Mouse (Mus musculus) thymus, postnatal 10 days (tissue): ENCODE results near the gene Abhd15.
A peak's percentile ranks its signal among the peaks of the same experiment; 100 is the strongest.

ENCODE experiments used
- DNase-seq, 2 experiments: peaks; one replicate each; pipeline ENCODE4 v3.0.0; 2021; ENCODE audit warnings: low spot score in 2 of 2

The Abhd15 gene

DNA sequence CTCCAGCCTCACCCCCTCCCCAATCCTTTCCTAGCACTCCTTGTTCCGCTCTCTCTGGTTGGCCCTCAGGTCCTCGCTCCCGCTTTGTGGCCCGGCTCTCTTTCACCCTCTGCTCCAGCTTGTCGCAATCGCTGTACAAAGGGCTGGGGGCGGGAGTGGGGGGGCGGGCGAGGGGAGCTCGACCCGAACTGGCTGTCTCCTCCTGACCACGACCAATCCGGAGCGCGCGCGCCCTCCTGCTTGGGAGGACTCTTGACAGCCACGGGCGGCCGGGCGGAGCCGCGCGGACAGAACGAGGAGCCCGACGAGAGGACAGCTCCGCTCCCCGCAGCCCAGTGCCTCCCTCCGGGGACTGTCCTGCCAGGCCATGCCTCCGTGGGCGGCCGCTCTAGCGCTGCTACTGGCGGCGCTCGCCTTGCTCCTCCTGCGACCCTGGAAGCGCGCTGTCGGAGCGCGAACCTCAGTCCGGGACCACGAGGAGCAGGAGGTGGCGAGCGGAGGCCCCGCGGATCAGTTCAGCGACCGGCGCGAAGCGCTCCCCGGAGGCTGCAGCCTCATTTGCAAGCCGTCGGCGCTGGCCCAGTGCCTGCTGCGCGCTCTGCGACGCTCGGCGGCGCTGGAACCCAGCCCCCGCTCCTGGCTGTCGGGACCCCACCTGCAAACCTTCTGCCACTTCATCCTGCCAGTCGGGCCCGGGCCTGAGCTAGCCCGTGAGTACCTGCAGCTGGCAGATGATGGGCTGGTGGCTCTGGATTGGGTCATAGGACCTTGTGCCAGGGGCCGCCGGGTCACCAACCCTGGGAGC, at the start of gene Abhd15:
Gene Abhd15, plus strand, starts transcription at position 290 of the 805 bp plus-strand sequence.
- peak; percentile 56 to 71 for DNase-seq

GRCm38 (mm10) chr11:77466544-77466943, 48.4 kb upstream of the Abhd15 start:
- no peak for DNase-seq

DNA sequence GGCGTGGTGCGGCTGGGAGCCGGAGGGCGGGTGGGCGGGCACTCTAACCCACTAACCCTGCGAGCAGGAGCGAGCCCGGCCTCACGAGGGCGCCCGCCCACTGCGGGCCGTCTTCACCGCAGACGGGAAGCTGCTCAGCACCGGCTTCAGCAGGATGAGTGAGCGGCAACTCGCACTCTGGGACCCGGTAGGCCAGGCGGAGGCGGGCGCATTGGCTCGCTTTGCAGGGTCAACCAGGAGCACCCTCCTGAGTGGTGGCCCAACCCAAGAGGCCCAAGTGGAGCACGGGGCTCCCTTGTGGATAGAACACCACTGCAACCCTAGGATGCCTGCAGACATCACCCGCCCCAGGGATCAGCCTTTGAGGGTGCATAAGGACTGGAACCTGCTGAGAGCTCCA, 47.8 kb upstream of the Abhd15 start:
- peak; percentile 81 to 91 for DNase-seq

DNA sequence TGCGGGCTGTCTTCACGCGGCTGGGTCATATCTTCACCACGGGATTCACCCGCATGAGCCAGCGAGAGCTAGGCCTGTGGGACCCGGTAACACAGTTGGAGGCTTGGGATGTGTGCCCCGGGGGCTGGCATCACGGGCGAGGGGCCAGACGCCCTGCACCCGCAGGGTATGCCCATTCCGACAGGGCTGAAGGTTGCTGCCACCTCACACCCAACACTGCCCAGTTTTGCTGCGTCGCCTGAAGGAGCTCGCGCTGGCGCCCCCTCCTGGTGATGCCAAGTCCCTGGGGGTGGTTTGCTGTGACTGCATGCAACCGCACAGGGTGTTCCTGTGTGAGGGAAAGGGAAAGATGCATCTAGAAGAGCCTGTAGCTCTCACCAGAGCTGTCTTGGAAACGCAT, 47.1 kb upstream of the Abhd15 start:
- peak; percentile 73 to 92 for DNase-seq

DNA sequence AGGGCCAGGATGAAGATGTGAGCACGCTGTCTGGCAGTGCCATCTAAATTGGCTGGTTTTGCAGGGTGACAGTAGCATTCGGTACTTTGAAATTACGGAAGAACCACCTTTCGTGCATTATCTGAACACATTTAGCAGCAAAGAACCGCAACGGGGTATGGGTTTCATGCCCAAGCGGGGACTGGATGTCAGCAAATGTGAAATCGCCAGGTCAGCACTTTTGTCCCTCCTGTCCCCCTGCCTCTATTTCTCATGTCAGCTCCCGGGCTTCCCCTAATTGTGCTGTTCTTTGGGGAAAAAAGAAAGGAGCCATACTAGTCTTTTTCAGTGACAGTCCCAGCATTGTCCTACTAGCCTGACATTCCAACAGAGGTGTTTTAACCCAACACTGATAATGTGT, 46.5 kb upstream of the Abhd15 start:
- DNase-seq, result no peak

- DNase-seq, result no peak
Measured at GRCm38 (mm10) chr11:77471407-77471806, 43.5 kb upstream of the Abhd15 start.

DNA sequence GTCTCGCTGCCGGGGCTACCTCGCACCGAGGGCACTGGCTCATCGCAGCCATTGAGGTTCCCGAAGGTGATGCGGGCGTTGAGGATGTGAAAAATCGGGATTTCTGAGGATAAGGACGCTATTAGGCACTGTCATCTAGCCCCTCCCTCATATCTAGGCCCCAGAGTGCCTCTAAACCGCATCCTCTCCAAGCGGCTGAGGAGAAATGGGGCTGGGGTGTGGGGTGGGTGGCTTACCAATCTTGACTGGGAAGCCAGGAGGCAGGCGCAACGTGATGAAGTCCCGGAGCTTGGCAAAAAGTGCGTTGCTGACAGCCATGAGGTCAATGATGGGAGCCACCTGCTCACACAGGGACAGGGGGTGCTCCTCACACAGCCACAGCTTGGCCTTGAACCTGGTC, 42.1 kb upstream of the Abhd15 start:
- DNase-seq, result no peak

- no peak for DNase-seq
Measured at GRCm38 (mm10) chr11:77476216-77476615, 38.7 kb upstream of the Abhd15 start.

DNA sequence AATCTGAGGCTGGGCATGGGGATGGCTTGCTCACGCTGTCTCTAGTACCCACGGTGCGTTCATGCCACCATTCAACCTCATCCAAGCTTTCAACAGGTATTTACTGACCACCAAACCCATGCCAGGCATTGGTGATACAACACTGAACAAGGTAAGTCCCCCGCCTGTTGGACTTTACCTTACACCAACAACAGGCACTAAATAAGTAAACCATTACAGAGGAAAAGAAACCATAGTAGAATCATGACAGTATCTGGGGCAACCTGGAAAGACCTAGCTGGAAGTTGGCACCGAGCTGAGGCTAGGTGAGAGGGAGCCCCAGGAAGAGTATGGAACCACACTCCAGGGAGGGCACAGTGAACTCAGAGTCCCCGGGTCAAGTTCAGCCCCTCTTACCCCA, 38.0 kb upstream of the Abhd15 start:
- no peak for DNase-seq

- no peak for DNase-seq
Measured at GRCm38 (mm10) chr11:77483043-77483442, 31.9 kb upstream of the Abhd15 start.

- peak; percentile 69 to 71 for DNase-seq
Measured at GRCm38 (mm10) chr11:77483510-77484255, 31.2 kb upstream of the Abhd15 start.

DNA sequence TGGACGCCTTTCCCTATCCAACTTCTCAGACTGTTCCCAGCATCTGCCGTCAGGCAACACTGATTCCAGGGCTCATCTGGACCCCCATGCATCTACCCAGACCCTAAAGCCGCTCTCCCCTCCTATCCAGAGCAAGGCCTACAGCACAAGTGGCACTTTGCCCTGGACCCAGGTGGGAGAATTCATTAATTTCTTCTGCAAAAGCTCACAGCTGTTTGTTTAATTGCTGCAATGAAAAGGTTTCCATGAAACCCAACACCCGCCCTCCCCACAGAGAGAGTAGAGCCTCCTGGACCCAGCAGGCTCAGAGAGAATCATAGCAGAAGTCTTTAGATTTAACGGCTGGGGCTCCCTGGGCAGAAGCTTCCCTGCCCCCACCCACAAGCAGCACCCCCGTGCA, 29.7 kb upstream of the Abhd15 start:
- DNase-seq, result no peak

DNA sequence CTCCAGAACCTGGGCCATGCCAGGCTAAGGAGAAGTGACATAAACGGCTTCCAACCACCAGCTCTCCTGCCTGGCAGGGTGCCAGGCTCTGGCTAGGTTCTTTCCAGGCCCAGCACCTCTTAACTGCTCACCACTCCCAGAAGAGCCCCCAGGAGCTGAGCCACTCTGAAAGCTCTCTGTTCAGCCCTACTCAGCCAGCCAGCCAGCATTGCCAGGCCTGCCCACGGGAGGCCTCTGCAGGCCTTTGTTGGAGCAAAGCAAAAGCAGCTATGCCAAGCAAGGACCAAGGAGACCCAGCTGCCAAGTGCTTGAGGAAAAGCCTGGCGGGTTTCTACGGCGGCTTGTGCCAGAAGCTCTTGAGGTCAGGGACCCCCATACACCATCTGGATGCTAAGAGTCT, 28.1 kb upstream of the Abhd15 start:
- no peak for DNase-seq

- no peak for DNase-seq
Measured at GRCm38 (mm10) chr11:77488771-77489581, 25.9 kb upstream of the Abhd15 start.

DNA sequence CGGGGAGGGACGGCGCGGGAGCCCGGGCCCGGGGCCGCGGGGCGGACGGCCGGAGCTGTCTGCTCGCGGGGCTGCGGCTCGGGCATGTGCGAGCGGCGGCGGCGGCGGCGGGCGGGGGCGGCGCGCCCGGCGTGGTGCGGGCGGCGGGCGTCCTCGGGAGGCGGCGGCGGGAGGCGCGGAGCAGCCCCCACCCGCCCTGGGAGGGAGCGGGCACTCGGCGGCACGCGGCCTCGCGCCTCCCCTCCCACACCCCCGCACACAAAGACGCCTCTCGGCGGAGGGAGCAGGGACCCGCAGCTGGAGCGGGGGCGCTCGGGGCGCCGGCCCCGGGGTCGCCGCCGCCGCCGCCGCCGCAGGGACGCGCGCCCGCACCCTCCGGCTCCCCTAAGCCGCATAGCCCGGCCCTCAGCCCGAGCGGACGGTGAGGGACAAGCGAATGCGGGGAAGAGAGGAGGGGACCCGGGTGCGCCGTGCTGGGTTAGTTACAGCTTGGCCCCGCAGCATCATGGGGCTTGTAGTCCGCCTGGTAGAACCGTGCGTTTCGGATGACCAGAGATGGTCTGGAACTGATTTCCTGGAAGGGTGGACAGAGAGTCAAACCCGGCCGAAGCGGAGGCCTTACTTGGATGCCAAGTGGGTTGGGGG, 25.2 kb upstream of the Abhd15 start, which contains the start of gene Ankrd13b:
Gene Ankrd13b, minus strand, starts transcription at position 88 of the 645 bp plus-strand sequence.
- DNase-seq, result peak; percentile 47 to 55

GRCm38 (mm10) chr11:77490451-77490850, 24.5 kb upstream of the Abhd15 start:
- DNase-seq, result no peak

DNA sequence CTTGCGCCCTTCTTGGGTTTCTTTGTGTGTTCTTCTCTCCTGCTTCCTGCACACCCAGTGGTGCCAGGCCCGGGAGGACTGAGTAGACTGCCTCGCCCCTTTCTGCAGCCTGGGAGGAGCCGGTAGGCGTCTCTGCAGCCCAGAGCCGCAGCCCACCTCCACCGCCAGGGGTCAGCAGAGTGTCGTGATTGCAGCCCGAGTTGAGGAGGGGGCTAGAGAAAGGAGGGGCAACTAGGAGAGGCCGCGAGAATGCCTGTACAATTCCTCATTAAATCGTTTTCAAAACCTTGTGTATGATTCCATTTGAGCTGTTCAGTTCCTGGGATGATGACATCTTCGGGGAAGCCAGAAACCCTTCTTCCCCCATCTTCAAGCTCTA, 23.8 kb upstream of the Abhd15 start:
- DNase-seq, result peak; percentile 89 to 98

- DNase-seq, result peak in 1 of 2 experiments; percentile 50
Measured at GRCm38 (mm10) chr11:77491502-77492291, 23.2 kb upstream of the Abhd15 start.

- DNase-seq, result peak; percentile 44 to 51
Measured at GRCm38 (mm10) chr11:77492311-77492871, 22.5 kb upstream of the Abhd15 start.

DNA sequence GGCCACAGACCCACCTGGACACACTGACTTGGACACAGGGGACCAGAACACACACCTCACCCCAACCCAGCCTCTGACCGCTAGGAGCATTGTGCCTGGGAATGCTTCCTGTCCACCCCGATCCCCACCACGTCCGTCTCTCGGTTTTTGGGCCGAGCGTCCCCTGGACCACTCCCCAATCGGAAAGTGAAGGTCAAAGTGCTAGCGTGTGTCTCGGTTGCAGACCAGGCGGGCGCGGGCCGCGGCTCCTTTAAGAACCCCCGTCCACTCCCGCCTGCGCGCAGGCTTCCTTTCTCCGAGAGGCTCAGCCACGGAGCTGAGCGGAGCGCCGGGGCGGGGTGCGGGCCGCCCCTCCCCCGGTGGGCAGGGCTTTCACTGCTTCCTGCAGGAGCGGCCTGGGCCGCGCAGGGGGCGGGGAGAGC, 22.0 kb upstream of the Abhd15 start:
- DNase-seq, result peak; percentile 89 to 90
